Mouse (Mus musculus) olfactory bulb, adult 2 months (tissue): ENCODE results near the gene Itga1.

Experiments used
- CTCF ChIP-seq: fragments of 200-500 bp; IDR thresholded peaks from 2 replicates; pipeline ENCODE4 v1.5.1; 2012; ENCODE audit warnings: low read depth, mild to moderate bottlenecking, low read length, moderate library complexity; ENCODE audit not compliant: insufficient read depth
- POLR2A ChIP-seq: fragments of 200-500 bp; IDR thresholded peaks from 2 replicates; pipeline ENCODE4 v1.6.1; 2012; ENCODE audit warnings: mild to moderate bottlenecking, low read depth, low read length, moderate library complexity; ENCODE audit not compliant: insufficient read depth

DNA sequence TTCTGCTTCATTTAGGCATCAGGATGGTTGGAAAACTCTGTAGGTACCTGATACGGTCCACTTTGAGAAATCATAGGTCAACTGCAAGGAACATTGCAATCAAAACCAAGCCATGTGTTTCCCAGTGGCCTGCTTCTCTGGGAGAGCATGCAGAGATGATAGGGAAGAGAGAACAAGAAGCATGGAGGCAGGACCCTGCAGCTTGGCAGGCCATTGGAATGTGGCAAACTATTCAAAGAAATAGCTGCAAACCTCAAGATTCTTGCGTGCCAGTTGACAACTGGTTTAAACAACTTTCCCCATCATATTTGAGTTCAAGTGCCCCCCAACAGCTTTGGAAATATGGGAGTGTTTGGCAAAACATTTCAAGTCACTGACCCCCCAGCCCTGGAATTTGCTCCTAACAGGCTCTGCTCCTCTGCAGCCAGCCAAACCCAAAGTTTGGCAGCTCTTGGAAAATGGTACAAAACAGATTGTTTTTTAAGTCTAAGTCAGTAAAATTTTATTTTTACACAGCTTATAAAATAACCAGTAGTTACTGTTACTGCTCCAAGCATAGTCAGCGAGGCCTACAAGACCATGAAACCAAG, 21.7 kb downstream of the Itga1 start:
- no peak for TF ChIP-seq CTCF
- no peak for TF ChIP-seq POLR2A
